Mouse (Mus musculus): Measurements from ENCODE around the gene Abcd1. TPM values are rescaled to one million over a fixed set of nuclear protein-coding genes. Genes with fewer than 3 reads are reported as not detected.

Abcd1 gene
- 10 to 100 TPM; 82.1 to 88.8 TPM for total RNA-seq (2023)

GRCm38 (mm10) chrX:73716109-73716661, at the start of gene Abcd1, which contains the start of gene Bcap31:
TSS of gene Abcd1 (plus strand) at chrX:73716597.
TSS of gene Bcap31 (minus strand) at chrX:73716175.

GRCm38 (mm10) chrX:73672879-73673618, 43.3 kb upstream of the Abcd1 start, which contains the start of gene Slc6a8:
TSS of gene Slc6a8 (plus strand) at chrX:73673150.

GRCm38 (mm10) chrX:73756334-73757140, 40.1 kb downstream of the Abcd1 start, which contains the start of gene Plxnb3:
TSS of gene Plxnb3 (plus strand) at chrX:73757090.

GRCm38 (mm10) chrX:73774168-73774760, 57.9 kb downstream of the Abcd1 start, which contains the start of gene Srpk3:
TSS of gene Srpk3 (plus strand) at chrX:73774405.

GRCm38 (mm10) chrX:73786364-73787224, 70.2 kb downstream of the Abcd1 start, which contains the start of the genes Idh3g and Ssr4:
TSS of gene Idh3g (minus strand) at chrX:73786897.
TSS of gene Ssr4 (plus strand) at chrX:73787028.

Other genes with a start within 250 kb of the Abcd1 start
- 10 to 100 TPM in 1 of 2 experiments, 1 to 10 TPM in 1; 6.6 to 12.2 TPM for gene Bgn, start 233.0 kb upstream of the Abcd1 start, total RNA-seq (2023)
- not detected for gene Atp2b3, start 213.5 kb upstream of the Abcd1 start, total RNA-seq (2023)
- under 1 TPM in 1 of 2 experiments, not detected in 1; 0.15 TPM for gene Dusp9, start 77.2 kb upstream of the Abcd1 start, total RNA-seq (2023)
- not detected for gene Pnck, start 56.5 kb upstream of the Abcd1 start, total RNA-seq (2023)
- 1 to 10 TPM in 1 of 2 experiments, under 1 TPM in 1; 0.72 to 1.1 TPM for gene Slc6a8, start 43.4 kb upstream of the Abcd1 start, total RNA-seq (2023)
- gene Bcap31, start 422 bp upstream of the Abcd1 start, total RNA-seq (2023) = 10 to 100 TPM; 93.3 to 95.7 TPM
- gene Plxnb3, start 40.5 kb downstream of the Abcd1 start, total RNA-seq (2023) = under 1 TPM; 0.26 to 0.81 TPM
- under 1 TPM; 0.88 to 0.90 TPM for gene Srpk3, start 57.8 kb downstream of the Abcd1 start, total RNA-seq (2023)
- gene Idh3g, start 70.3 kb downstream of the Abcd1 start, total RNA-seq (2023) = 10 to 100 TPM; 89.7 to 95.2 TPM
- gene Ssr4, start 70.4 kb downstream of the Abcd1 start, total RNA-seq (2023) = 100 to 1,000 TPM; 116 to 117 TPM
- under 1 TPM; 0.53 to 0.64 TPM for gene Pdzd4, start 108.4 kb downstream of the Abcd1 start, total RNA-seq (2023)
- under 1 TPM in 1 of 2 experiments, not detected in 1; 0.11 TPM for gene Avpr2, start 175.5 kb downstream of the Abcd1 start, total RNA-seq (2023)
- gene L1cam, start 179.5 kb downstream of the Abcd1 start, total RNA-seq (2023) = 10 to 100 TPM; 28.9 to 42.0 TPM
- gene Arhgap4, start 205.3 kb downstream of the Abcd1 start, total RNA-seq (2023) = 100 to 1,000 TPM; 236 to 237 TPM
- gene Naa10, start 205.3 kb downstream of the Abcd1 start, total RNA-seq (2023) = 10 to 100 TPM; 43.1 to 48.0 TPM
- 10 to 100 TPM; 13.8 to 16.6 TPM for gene Renbp, start 214.3 kb downstream of the Abcd1 start, total RNA-seq (2023)
- 10 to 100 TPM; 81.1 to 89.4 TPM for gene Hcfc1, start 249.8 kb downstream of the Abcd1 start, total RNA-seq (2023)

Data from neutrophil, adult 83 days (primary cell).